Mouse (Mus musculus) liver (tissue): Measurements from ENCODE around the gene Ctsh.
"Not testable (repeated sequence)": the region's sequence is repeated elsewhere in the genome, so short reads cannot be mapped to it uniquely, and the experiment has no call there.

Source experiments
- DNase-seq: peaks from one replicate; pipeline ENCODE4 v3.0.0-alpha.2; 2020; ENCODE audit warnings: mixed read lengths

The Ctsh gene

DNA sequence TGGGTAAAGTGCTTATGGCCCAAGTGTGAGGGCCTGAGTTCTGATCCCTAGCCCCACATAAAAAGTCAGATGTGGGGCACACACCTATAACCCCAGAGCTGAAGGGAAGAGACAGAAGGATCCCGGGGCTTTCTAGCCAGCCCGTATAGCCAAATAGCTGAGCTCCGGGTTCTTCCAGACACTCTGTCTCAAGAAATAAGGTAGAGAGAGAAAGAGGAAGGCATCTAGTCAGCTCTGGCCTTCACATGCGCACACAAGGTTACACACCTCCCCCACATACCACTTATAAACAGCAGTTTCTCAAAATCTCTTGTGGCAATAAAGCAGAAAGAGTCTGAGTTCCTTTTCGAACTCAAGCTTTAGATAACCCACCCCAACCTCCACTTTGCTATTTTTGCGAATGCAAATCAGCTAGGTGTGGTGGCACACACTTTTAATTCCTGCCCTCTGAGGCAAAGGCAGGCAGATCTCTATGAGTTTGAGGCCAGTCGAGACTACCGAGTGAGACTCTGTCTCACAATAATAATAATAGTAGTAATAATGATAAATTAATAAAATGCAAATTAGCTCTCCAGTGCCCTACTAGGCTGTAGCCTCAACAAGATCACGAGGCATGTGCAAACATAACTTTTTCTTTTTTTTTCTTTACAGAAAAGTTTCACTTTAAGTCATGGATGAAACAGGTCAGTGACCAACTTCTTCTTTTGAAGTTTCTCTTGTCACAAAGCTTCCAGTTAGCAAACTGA, 6.0 kb downstream of the Ctsh start:
- DNase-seq, result no peak

GRCm38 (mm10) chr9:90060574-90060875, 6.6 kb downstream of the Ctsh start:
- no peak for DNase-seq

DNA sequence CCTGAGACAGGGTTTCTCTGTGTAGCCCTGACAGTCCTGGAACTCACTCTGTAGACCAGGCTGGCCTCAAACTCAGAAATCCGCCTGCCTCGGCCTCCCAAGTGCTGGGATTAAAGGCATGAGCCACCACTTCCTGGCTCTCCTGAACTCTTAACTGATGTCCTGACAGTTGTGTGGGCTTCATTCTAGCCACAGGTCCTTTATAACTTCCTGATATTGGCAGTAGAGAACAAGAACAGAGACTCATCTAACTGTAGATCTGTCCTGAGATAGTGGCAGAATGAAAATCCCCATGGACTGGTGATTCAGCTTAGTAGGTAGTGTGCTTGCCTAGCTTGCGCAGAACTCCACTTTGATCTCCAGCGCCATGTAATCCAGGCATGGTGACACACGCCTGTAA, 7.0 kb downstream of the Ctsh start:
- DNase-seq, result not testable (repeated sequence)

DNA sequence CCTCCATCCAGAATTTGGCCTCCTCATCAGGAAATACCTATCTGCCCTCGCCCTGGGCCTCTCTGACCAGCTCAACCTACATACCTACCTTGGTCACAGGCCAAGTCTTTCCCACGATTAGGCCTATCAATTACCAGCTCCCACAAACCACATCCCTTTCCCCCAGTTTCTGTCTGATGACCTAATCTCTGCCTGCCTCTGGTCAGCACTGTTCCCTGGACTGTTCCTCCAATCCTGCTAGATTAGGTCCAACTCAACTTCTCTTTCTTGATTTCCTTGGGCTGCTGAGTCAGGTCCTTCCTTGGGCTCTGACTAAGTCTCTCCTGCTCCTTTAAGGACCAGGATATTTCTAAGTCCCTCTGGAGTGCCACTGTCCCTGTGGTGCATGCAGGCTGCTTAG, 13.4 kb downstream of the Ctsh start:
- no peak for DNase-seq

DNA sequence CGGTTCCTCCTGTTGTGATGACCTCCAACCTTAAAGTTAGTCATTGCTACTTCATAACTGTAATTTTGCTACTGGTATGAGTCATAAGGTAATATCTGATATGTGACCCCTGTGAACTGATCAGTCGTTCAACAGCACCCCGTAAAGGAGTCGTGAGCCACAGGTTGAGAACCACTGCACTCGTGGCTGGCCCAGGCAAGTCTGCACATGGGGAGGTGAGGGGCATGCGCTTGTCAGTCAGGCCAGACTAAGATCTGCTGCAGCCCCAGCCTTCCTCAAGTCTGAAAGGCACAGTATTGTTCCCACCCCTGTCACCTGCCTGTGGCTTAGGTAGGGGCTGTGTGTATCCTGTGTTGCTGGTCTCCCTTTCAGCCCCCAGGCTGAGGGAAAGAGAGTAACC, 14.8 kb downstream of the Ctsh start:
- no peak for DNase-seq

DNA sequence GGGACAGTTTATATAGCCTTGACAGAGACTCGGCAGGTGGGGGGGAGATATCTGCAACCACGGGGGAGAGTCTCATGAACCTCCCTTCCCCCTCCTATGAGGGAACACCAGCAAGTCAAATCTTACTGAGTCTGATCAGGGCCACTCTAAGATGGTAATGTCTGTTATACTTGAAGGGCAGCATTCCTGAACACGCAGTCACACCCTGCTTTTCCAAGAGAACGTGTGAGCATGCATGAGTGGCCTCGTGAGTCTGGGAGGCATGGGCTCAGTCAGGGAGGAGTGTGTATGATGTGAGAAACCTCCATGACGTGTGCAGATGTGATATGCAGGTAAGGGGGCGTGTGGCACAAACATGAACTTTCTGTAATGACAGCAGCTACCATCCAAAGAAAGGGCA, 15.5 kb downstream of the Ctsh start:
- no peak for DNase-seq

DNA sequence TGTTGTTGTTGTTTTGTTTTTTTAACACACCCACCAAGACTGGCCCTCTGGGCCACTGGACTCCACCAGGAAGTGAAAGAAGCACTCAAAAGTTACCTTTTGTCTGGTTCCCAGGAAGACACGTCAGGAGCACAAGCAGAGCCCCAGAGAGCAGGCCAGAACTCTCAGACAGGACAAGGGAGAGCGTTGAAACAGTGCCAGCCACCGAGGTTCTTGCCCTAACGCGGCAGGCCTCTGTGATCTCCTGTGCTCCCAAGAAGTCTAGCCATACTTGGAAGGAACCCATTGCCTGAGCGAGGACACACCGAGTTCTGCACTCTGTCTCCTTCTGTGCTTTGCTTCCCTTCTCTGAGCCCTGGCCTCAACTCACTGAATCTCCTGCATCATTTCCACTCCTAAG, 16.2 kb downstream of the Ctsh start:
- DNase-seq, result no peak

- no peak for DNase-seq
Measured at GRCm38 (mm10) chr9:90075336-90075735, 21.4 kb downstream of the Ctsh start.

- no peak for DNase-seq
Measured at GRCm38 (mm10) chr9:90076131-90076530, 22.2 kb downstream of the Ctsh start.

GRCm38 (mm10) chr9:90076849-90077461, 23.0 kb downstream of the Ctsh start:
- DNase-seq, result peak; percentile 69

DNA sequence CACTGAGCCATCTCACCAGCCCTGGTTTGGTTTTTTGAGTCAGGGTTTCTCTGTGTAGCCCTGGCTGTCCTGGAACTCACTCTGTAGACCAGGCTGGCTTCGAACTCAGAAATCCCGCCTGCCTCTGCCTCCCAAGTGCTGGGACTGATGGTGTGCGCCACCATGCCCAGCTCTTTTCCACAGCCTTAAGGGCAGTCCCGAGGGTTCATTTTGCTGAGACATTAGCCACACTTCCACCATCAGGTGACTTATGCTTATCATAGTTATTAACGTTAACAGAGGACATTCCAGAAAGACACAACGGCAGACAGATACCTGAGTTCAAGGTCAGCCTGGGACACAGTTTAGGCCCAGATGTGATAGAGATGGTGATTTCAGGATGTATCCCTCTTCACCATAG, 28.0 kb downstream of the Ctsh start:
- not testable (repeated sequence) for DNase-seq

- no peak for DNase-seq
Measured at GRCm38 (mm10) chr9:90082992-90083391, 29.0 kb downstream of the Ctsh start.

GRCm38 (mm10) chr9:90084152-90084551, 30.2 kb downstream of the Ctsh start:
- no peak for DNase-seq

- no peak for DNase-seq
Measured at GRCm38 (mm10) chr9:90084766-90085468, 31.0 kb downstream of the Ctsh start.

DNA sequence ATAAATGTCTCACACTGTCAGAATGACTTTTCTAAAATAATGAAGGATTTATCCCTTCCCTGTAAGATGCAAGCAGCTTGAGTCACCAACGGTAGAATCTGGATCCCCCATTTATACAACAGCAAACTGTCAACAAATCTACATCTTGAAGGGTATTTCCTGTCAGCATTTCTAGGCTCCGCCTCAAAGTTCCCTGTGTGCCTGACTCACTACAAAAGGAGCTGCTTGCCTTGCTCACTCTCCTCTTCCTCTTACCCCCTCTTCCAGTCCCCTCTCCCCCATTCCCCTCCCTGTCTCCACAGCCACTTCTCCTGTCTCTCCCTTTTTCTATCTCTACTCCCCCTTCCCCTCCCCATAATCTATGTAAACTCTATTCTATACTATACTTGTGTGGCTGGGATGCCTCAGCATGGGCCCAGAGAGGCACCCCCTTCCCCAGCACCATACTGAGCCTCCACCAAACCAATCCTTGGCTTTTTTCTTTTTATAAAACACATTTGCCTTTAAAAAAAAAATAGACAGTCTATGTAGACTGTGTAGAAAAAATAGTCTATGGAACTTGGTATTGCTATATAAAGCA, 34.0 kb downstream of the Ctsh start:
- no peak for DNase-seq

DNA sequence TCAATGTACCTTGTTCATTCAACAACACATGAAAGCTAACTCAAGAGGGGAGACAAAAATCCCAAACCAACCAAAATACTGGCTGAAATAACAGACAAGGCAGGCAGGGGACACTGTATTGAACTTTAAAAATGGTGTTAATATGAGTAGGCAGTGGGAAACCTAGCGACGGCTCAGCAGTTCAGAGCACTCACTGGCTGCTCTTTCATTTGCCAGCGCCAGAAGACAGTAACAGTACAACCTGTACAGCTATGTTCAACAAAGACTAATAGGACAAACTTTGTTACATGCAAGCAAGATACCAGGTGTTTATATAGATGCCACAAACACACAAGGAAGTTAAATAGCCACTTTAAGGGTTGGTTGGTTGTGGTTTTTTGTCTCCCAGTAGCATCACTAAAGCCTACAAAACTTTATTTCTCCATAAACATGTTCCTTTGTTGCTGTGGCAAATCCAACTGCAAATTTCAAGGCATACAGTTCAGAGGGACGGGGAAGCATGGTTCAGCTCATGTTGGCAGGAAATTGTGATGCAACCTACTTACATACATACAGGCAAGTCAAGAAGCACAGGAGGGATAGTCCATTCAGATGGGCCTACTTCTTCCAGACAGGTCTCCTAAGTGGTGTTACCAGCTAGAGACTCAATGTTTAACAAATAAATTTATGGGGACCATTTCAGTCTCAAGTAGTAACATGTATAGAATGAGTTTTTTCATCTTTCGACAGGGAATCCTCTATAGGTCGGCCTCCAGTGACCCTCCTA, 35.6 kb downstream of the Ctsh start:
- no peak for DNase-seq

DNA sequence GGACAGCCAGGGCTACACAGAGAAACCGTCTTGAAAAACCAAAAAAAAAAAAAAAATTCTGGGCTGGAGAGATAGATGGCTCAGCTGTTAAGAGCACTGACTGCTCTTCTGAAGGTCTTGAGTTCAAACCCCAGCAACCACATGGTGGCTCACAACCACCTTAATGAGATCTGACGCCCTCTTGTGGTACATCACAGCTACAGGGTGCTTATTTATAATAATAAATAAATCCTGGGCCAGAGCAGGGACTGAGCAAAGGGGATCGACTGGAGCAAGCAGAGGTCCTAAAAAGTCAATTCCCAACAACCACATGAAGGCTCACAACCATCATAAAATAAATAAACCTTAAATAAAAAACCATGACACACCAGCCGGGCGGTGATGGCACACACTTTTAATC, 45.0 kb downstream of the Ctsh start:
- DNase-seq, result no peak

DNA sequence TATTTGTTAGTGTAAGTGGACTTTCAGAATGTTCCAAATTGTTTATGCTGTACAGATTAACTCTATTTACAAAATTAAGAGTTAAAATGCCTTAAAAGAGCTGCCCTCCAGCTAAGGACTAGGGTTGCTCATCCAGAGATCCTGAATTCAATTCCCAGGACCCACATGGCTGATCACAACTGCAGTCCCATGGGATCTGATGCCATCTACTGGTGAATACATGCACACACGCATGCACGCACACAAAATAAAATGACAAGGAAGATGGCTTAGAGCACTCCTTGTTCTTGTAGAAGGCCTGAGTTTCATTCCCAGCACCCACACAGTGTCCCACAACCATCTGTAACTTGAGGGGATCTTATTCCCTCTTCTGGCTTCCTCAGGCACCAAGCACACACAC, 46.8 kb downstream of the Ctsh start:
- DNase-seq, result no peak

- no peak for DNase-seq
Measured at GRCm38 (mm10) chr9:90105462-90105861, 51.5 kb downstream of the Ctsh start.

- no peak for DNase-seq
Measured at GRCm38 (mm10) chr9:90106915-90107314, 53.0 kb downstream of the Ctsh start.

- DNase-seq, result no peak
Measured at GRCm38 (mm10) chr9:90108272-90108671, 54.3 kb downstream of the Ctsh start.

DNA sequence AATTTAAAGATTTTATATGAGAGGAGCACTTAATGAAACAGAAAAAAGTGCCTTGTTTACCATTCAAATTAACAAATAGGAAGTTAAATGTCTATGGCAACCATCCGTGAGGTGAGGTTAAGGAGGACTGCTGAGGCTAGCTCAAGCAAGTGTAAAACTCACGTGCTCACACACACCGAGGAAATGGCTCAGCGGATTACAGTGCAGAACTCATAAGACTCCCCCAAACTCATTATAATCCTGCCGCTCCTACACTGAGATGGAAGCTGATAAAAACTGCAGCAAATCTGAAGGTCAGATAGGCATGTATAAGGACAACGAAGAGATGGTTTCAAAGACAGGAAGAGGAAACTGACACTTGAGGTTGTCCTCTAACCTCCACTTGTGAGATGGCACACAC, 55.4 kb downstream of the Ctsh start:
- no peak for DNase-seq

DNA sequence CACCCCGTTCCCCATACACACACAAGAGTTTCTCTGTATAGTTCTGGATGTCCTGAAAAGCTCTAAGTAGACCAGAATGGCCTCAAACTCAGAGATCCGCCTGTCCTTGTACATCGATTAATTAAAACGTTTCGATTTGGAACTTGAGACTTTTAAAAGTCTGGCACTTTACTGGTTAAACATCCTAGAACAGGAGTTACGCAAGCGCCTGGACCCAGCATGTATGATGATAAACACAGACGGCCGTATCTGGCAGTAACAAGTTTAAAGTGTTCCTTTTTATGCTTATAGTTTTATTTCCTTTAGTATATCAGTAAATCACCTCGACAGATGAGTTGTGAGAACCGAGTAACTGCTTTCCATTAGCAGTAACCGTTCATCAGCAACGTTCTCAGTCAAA, 59.2 kb downstream of the Ctsh start:
- DNase-seq, result peak; percentile 26
